Mouse (Mus musculus) brain, adult 2 months (tissue): ENCODE measurements around the gene Pacs2.

ENCODE experiments used
- DNase-seq: peaks from one replicate; pipeline ENCODE4 v3.0.0; 2011; ENCODE audit warnings: low read depth, low spot score

The Pacs2 gene

GRCm38 (mm10) chr12:113013604-113014558 lies at the start of gene Pacs2:
Gene Pacs2 (plus strand): TSS chr12:113014508.
- DNase-seq, result peak; percentile 97

GRCm38 (mm10) chr12:112965783-112966182 lies 48.5 kb upstream of the Pacs2 start:
- no peak for DNase-seq

- DNase-seq, result no peak
Observed at GRCm38 (mm10) chr12:112968943-112969342, 45.4 kb upstream of the Pacs2 start.

- no peak for DNase-seq
Observed at GRCm38 (mm10) chr12:112969616-112970015, 44.7 kb upstream of the Pacs2 start.

- DNase-seq, result no peak
Observed at GRCm38 (mm10) chr12:112974736-112975135, 39.6 kb upstream of the Pacs2 start.

- DNase-seq, result peak; percentile 96
Observed at GRCm38 (mm10) chr12:112976371-112977073, 37.8 kb upstream of the Pacs2 start, which contains the start of gene Btbd6. Gene Btbd6 (plus strand): TSS chr12:112976482.

GRCm38 (mm10) chr12:112977156-112977555 lies 37.2 kb upstream of the Pacs2 start:
- peak; percentile 59 for DNase-seq

GRCm38 (mm10) chr12:112982031-112982430 lies 32.3 kb upstream of the Pacs2 start:
- DNase-seq, result peak; percentile 51

GRCm38 (mm10) chr12:112985346-112985745 lies 29.0 kb upstream of the Pacs2 start:
- DNase-seq, result no peak

GRCm38 (mm10) chr12:112987877-112988276 lies 26.4 kb upstream of the Pacs2 start:
- DNase-seq, result no peak

- DNase-seq, result no peak
Observed at GRCm38 (mm10) chr12:112990706-112991405, 23.5 kb upstream of the Pacs2 start.

- no peak for DNase-seq
Observed at GRCm38 (mm10) chr12:112991444-112991843, 22.9 kb upstream of the Pacs2 start.

GRCm38 (mm10) chr12:112994153-112994552 lies 20.2 kb upstream of the Pacs2 start:
- DNase-seq, result no peak

GRCm38 (mm10) chr12:112999569-113000293 lies 14.6 kb upstream of the Pacs2 start:
- DNase-seq, result peak; percentile 25

GRCm38 (mm10) chr12:113000294-113001132 lies 13.8 kb upstream of the Pacs2 start, which contains the start of gene Brf1:
Gene Brf1 (minus strand): TSS chr12:113000704.
- DNase-seq, result peak; percentile 98

- no peak for DNase-seq
Observed at GRCm38 (mm10) chr12:113001133-113001474, 13.2 kb upstream of the Pacs2 start.

GRCm38 (mm10) chr12:113002667-113003066 lies 11.6 kb upstream of the Pacs2 start:
- DNase-seq, result no peak

GRCm38 (mm10) chr12:113004011-113004410 lies 10.3 kb upstream of the Pacs2 start:
- DNase-seq, result no peak

GRCm38 (mm10) chr12:113004993-113005392 lies 9.3 kb upstream of the Pacs2 start:
- peak; percentile 86 for DNase-seq

GRCm38 (mm10) chr12:113011702-113012360 lies 2.5 kb upstream of the Pacs2 start:
- DNase-seq, result no peak
